8 mouse cellular contexts compared by ENCODE assay signal in genomic region chr1:178318389-178319184, GRCm38 (mm10). TPM values are rescaled to one million over a fixed set of nuclear protein-coding genes. Genes with fewer than 3 reads are reported as not detected.
A peak's percentile ranks its signal among the peaks of the same experiment; 100 is the strongest.
DNase-seq lines count a peak whose midpoint lies in the region; ATAC-seq and TF ChIP-seq lines count a peak whose summit lies in the region.

Gene Cox20 (plus strand): TSS chr1:178319130.

- no peaks in the 10 kb centered on the region; a peak in 1 of 4 replicates for H3K4me1 ChIP-seq in ES-E14 (ENCODE audit: control insufficient read depth in 2 of 2, insufficient read depth in 2 of 2, low read length in 2 of 2, poor library complexity in 1 of 2)
- H3K4me1 ChIP-seq in forebrain, embryonic 16.5 days (replicated peaks; ENCODE audit: control insufficient read depth, insufficient read depth, low read length) = peaks cover 17% of the 10 kb centered on the region
- H3K4me1 ChIP-seq in lung, embryonic 15.5 days = peaks cover 32% of the 10 kb centered on the region

- H3K4me2 ChIP-seq in forebrain, embryonic 16.5 days (ENCODE audit: low read length) = peak within 1 kb of the TSS; percentile 75
- peak within 1 kb of the TSS; percentile 68 for H3K4me2 ChIP-seq in lung, embryonic 15.5 days

- no peaks in the 10 kb centered on the region for H3K9me3 ChIP-seq in ES-E14 (ENCODE audit: control insufficient read depth, insufficient read depth, low read depth, low read length)
- no peaks in the 10 kb centered on the region for H3K9me3 ChIP-seq in forebrain, embryonic 16.5 days (ENCODE audit: control insufficient read depth, low read length)
- no peaks in the 10 kb centered on the region for H3K9me3 ChIP-seq in lung, embryonic 15.5 days

- H3K36me3 ChIP-seq in ES-E14 (ENCODE audit: control insufficient read depth, insufficient read depth, low read length, poor library complexity, severe bottlenecking) = peaks cover 5% of the 10 kb centered on the region; the same call in 1 of the 2 replicates
- H3K36me3 ChIP-seq in forebrain, embryonic 16.5 days (ENCODE audit: control insufficient read depth, insufficient read depth) = peaks cover 14% of the 10 kb centered on the region
- H3K36me3 ChIP-seq in lung, embryonic 15.5 days = peaks cover 23% of the 10 kb centered on the region

- in situ Hi-C loops in ES-E14 (cut with MboI; ENCODE audit: low sequenced_read_pairs in 2 of 2, unreplicated experiment in 2 of 2) = no loop called here

- DNase-seq in ES-E14 (ENCODE audit: low read depth, low spot score) = peak; percentile 81
- DNase-seq in cerebellum, adult 11-12 months = peak; percentile 97
- peak; percentile 95 to 99 for DNase-seq in heart, postnatal 36 days
- peak; percentile 92 to 95 for DNase-seq in layer of hippocampus, adult 8-10 months (ENCODE audit: low spot score in 2 of 2)
- peak; percentile 94 for DNase-seq in ovary, adult 18-20 months (ENCODE audit: low spot score)
- DNase-seq in thymus, postnatal 0 days (ENCODE audit: low spot score) = peak; percentile 97

- ATAC-seq in forebrain, embryonic 16.5 days = peak; percentile 95
- ATAC-seq in lung, embryonic 15.5 days (ENCODE audit: borderline replicate concordance, extremely low read depth, low FRiP score, low TSS enrichment) = peak; percentile 96

- H3K27ac ChIP-seq in ES-E14 (ENCODE audit: insufficient read depth, low read depth, low read length, poor library complexity, severe bottlenecking) = peak within 1 kb of the TSS; percentile 100
- peak within 1 kb of the TSS; percentile 99 for H3K27ac ChIP-seq in forebrain, embryonic 16.5 days (ENCODE audit: low read length)
- H3K27ac ChIP-seq in lung, embryonic 15.5 days = peak within 1 kb of the TSS; percentile 99

- intact Hi-C loops in heart, postnatal 36 days (cut with DNase I) = loop anchor here (1.0 to 2.0 kb wide), 3 partner anchors 18 to 87 kb away; no protein-coding TSS in a partner anchor

- H3K9ac ChIP-seq in ES-E14 (ENCODE audit: insufficient read depth, low read depth, low read length, poor library complexity, severe bottlenecking) = peak within 1 kb of the TSS; percentile 98
- peak within 1 kb of the TSS; percentile 96 for H3K9ac ChIP-seq in forebrain, embryonic 16.5 days (replicated peaks; ENCODE audit: low read depth, low read length)
- peak within 1 kb of the TSS; percentile 86 for H3K9ac ChIP-seq in lung, embryonic 15.5 days

- H3K4me3 ChIP-seq in ES-E14 (ENCODE audit: insufficient read depth in 1 of 2, low read depth in 1 of 2, low read length in 2 of 2, poor library complexity in 1 of 2, severe bottlenecking in 1 of 2) = peak within 1 kb of the TSS; percentile 72 to 79
- peak within 1 kb of the TSS; percentile 82 for H3K4me3 ChIP-seq in forebrain, embryonic 16.5 days (replicated peaks; ENCODE audit: low read length)
- peak within 1 kb of the TSS; percentile 61 for H3K4me3 ChIP-seq in lung, embryonic 15.5 days

- under 1% methylated on average over 83 of the region's 83 CpGs for WGBS in forebrain, embryonic 16.5 days
- WGBS in lung, embryonic 15.5 days = 0% methylated on average over 83 of the region's 83 CpGs

- H3K27me3 ChIP-seq in forebrain, embryonic 16.5 days (replicated peaks; ENCODE audit: control insufficient read depth, insufficient read depth, low read length) = no peaks in the 10 kb centered on the region
- no peaks in the 10 kb centered on the region for H3K27me3 ChIP-seq in lung, embryonic 15.5 days

TF ChIP-seq in ES-E14, 5 proteins besides CTCF, POLR2A, EP300 and RAD21:
- no peak for TF ChIP-seq ZNF384 (IDR thresholded peaks at IDR 0.05; ENCODE audit: low read depth, low read length)
- TF ChIP-seq HCFC1 (IDR thresholded peaks at IDR 0.05; ENCODE audit: borderline replicate concordance, insufficient read depth, low read length) = peak; percentile 56
TF ChIP-seq in ES-E14: peak in this region for 1.

RNA-seq across cellular contexts. Expression of gene Cox20, which starts in this region (rescaled TPM):
- 14.4 and 18.2 TPM in 2 replicates for total RNA-seq in ES-E14 (2012; rRNA removed)
- 129 and 141 TPM in 2 replicates for polyA plus RNA-seq in forebrain, embryonic 16.5 days (2015; fragmentation: Nextera tagmentation; extraction: Ambion mirVana)
- 100 to 1,000 TPM; 105 to 109 TPM for total RNA-seq in heart, postnatal 36 days (2021)
- total RNA-seq in layer of hippocampus, adult 8-10 months (2022) = 10 to 100 TPM; 28.6 to 37.8 (median 30.5) TPM
- polyA plus RNA-seq in lung, embryonic 15.5 days (2015; fragmentation: Nextera tagmentation; extraction: Ambion mirVana) = 124 TPM in 2 replicates
- polyA plus RNA-seq in thymus, postnatal 0 days (2015; fragmentation: Nextera tagmentation; extraction: Ambion mirVana) = 195 and 218 TPM in 2 replicates

Comparison
In these comparisons a context has a peak if more than half of its experiments do, and no peak if none do; other contexts are left out.
1. Peak in every context shown above with its lines: DNase-seq, ATAC-seq, H3K4me3 ChIP-seq and H3K27ac ChIP-seq.